Mouse (Mus musculus): ENCODE data around the gene Olfr556. TPM values are rescaled to one million over a fixed set of nuclear protein-coding genes. Genes with fewer than 3 reads are reported as not detected.

Olfr556 gene
- total and polyA plus RNA-seq, 3 experiments, result not detected

- TF ChIP-seq NELFE (IDR thresholded peaks at IDR 0.05; ENCODE audit: low read depth, low read length) (no peak), MAFK (IDR thresholded peaks at IDR 0.05; ENCODE audit: borderline replicate concordance, low read depth, low read length) (no peak)
These were observed 17.2 kb downstream of the Olfr556 start for GRCm38 (mm10) chr7:102681916-102682315.

DNA sequence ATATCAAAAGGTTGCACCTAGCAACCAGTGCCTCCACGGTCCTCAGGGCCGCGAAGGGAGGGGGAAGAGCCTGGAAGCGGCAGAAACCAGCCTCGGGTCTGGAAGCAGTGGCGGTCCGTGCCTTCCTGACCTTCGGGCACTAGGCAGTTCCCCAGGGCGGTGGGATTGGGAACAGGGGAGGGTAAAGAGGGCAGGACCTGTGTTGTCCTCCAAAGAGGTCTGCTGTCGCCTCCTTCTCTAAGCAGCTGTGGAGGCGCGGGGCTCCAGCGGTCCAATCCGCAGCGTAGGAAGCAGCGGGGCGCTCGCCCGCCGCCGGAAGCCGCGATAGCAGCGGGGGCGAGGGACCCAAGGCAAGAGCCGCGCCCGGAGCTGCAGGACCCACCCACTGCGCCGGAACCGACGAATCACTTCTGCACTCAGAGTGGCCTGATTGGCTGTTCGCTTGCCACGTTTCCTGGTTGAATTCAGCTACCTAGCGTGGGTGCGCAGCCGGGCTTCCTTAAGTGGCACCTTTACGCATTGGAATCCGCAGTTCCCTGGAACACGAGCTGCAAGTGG is 22.3 kb downstream of the Olfr556 start, which contains the start of gene Trim68:
Gene Trim68, minus strand, starts transcription at position 384 of the 558 bp plus-strand sequence.
- no peak within 1 kb of the TSS for H3K4me3 ChIP-seq (ENCODE audit: control insufficient read depth in 1 of 2, insufficient read depth in 1 of 2, low read depth in 2 of 2, low read length in 2 of 2)
- no peaks in the 10 kb centered on the region; a peak in 1 of 4 replicates for H3K27me3 ChIP-seq (ENCODE audit: control insufficient read depth in 1 of 2, insufficient read depth in 2 of 2, low read length in 2 of 2)
- no peak within 1 kb of the TSS for H3K27ac ChIP-seq (ENCODE audit: control insufficient read depth, low read depth, low read length)
- no peak for TF ChIP-seq TAL1 (IDR thresholded peaks at IDR 0.05; ENCODE audit: low read length)
- DNase-seq (ENCODE audit: low read depth, low spot score), result no peak
- H3K9ac ChIP-seq (ENCODE audit: control insufficient read depth, low read depth, low read length, poor library complexity, severe bottlenecking), result no peak within 1 kb of the TSS
- H3K9me3 ChIP-seq (replicated peaks; ENCODE audit: insufficient read depth, low read length), result no peaks in the 10 kb centered on the region
- no peaks in the 10 kb centered on the region for H3K36me3 ChIP-seq (ENCODE audit: control insufficient read depth in 1 of 2, insufficient read depth in 2 of 2, low read length in 2 of 2)
- H3K4me1 ChIP-seq (ENCODE audit: control insufficient read depth in 1 of 2, insufficient read depth in 2 of 2, low read length in 2 of 2), result no peaks in the 10 kb centered on the region
- H3K79me2 ChIP-seq (ENCODE audit: control insufficient read depth, insufficient read depth, low read length, poor library complexity), result no peaks in the 10 kb centered on the region

More at GRCm38 (mm10) chr7:102681916-102682315, 17.2 kb downstream of the Olfr556 start:
- Histone ChIP-seq H3K27me3 (ENCODE audit: control insufficient read depth in 1 of 2, insufficient read depth in 2 of 2, low read length in 2 of 2) (no peaks in the 10 kb centered on the region; a peak in 1 of 4 replicates), H3K9me3 (replicated peaks; ENCODE audit: insufficient read depth, low read length) (no peaks in the 10 kb centered on the region), H3K9ac (ENCODE audit: control insufficient read depth, low read depth, low read length, poor library complexity, severe bottlenecking) (no peak overlapping the region), H3K4me3 (ENCODE audit: control insufficient read depth in 1 of 2, insufficient read depth in 1 of 2, low read depth in 2 of 2, low read length in 2 of 2) (no peak overlapping the region), H3K4me1 (ENCODE audit: control insufficient read depth in 1 of 2, insufficient read depth in 2 of 2, low read length in 2 of 2) (no peaks in the 10 kb centered on the region), H3K36me3 (ENCODE audit: control insufficient read depth in 1 of 2, insufficient read depth in 2 of 2, low read length in 2 of 2) (no peaks in the 10 kb centered on the region), H3K79me2 (ENCODE audit: control insufficient read depth, insufficient read depth, low read length, poor library complexity) (no peaks in the 10 kb centered on the region), H3K27ac (ENCODE audit: control insufficient read depth, low read depth, low read length) (no peak overlapping the region)
- DNase-seq (ENCODE audit: low read depth, low spot score), result no peak

- H3K79me2 ChIP-seq (ENCODE audit: control insufficient read depth, insufficient read depth, low read length, poor library complexity), result no peaks in the 10 kb centered on the region
- TF ChIP-seq TBP (IDR thresholded peaks at IDR 0.05; ENCODE audit: low read depth, low read length) (no peak), SMC3 (IDR thresholded peaks at IDR 0.05; ENCODE audit: low read depth, low read length) (peak; percentile 84), BHLHE40 (IDR thresholded peaks at IDR 0.05; ENCODE audit: borderline replicate concordance, low read depth, low read length) (0 out of 2 replicates have a peak, but pooled peaks have one; percentile 27), RAD21 (IDR thresholded peaks at IDR 0.05; ENCODE audit: low read depth, low read length) (peak; percentile 70), MYB (IDR thresholded peaks at IDR 0.05; ENCODE audit: low read depth, low read length) (no peak), MXI1 (IDR thresholded peaks at IDR 0.05; ENCODE audit: low read depth, low read length) (no peak), ZC3H11A (IDR thresholded peaks at IDR 0.05; ENCODE audit: low read depth, low read length) (peak; percentile 67), CTCF (IDR thresholded peaks at IDR 0.05 in 2 of 3, conservative IDR thresholded peaks at IDR 0.05 in 1 of 3; ENCODE audit: control insufficient read depth in 1 of 3, insufficient read depth in 1 of 3, low read depth in 2 of 3, low read length in 3 of 3, poor library complexity in 1 of 3, severe bottlenecking in 1 of 3) (peak; percentile 86 to 93 (median 87)), TAL1 (IDR thresholded peaks at IDR 0.05; ENCODE audit: low read length) (no peak)
- no peak within 1 kb of the TSS for H3K27ac ChIP-seq (ENCODE audit: control insufficient read depth, low read depth, low read length)
- H3K4me1 ChIP-seq (ENCODE audit: control insufficient read depth in 1 of 2, insufficient read depth in 2 of 2, low read length in 2 of 2), result no peaks in the 10 kb centered on the region
- H3K9me3 ChIP-seq (replicated peaks; ENCODE audit: insufficient read depth, low read length), result no peaks in the 10 kb centered on the region
- no peaks in the 10 kb centered on the region for H3K27me3 ChIP-seq (ENCODE audit: control insufficient read depth in 1 of 2, insufficient read depth in 2 of 2, low read length in 2 of 2)
- no peak within 1 kb of the TSS for H3K9ac ChIP-seq (ENCODE audit: control insufficient read depth, low read depth, low read length, poor library complexity, severe bottlenecking)
- H3K36me3 ChIP-seq (ENCODE audit: control insufficient read depth in 1 of 2, insufficient read depth in 2 of 2, low read length in 2 of 2), result no peaks in the 10 kb centered on the region
- H3K4me3 ChIP-seq (ENCODE audit: control insufficient read depth in 1 of 2, insufficient read depth in 1 of 2, low read depth in 2 of 2, low read length in 2 of 2), result no peak within 1 kb of the TSS
- peak; percentile 55 for DNase-seq (ENCODE audit: low read depth, low spot score)
These were observed 30.8 kb downstream of the Olfr556 start, which contains the start of gene Olfr557 for GRCm38 (mm10) chr7:102695358-102696125. Gene Olfr557 (plus strand): TSS chr7:102695910.

Data from MEL (cell line).